Mouse (Mus musculus) ES-E14 (cell line): ENCODE measurements around the gene Mdh1b.

Experiments
- ZC3H11A ChIP-seq: IDR thresholded peaks from 2 replicates; pipeline ENCODE4 v1.6.1; 2012; ENCODE audit warnings: low read depth, mild to moderate bottlenecking, inconsistent platforms, low read length, borderline replicate concordance
- ZNF384 ChIP-seq: IDR thresholded peaks from 2 replicates; pipeline ENCODE4 v1.6.1; 2012; ENCODE audit warnings: low read depth, low read length, inconsistent platforms

- TF ChIP-seq ZNF384 (no peak), ZC3H11A (no peak)
These were observed 322 bp downstream of the Mdh1b start for GRCm38 (mm10) chr1:63729796-63730195.
